Mouse (Mus musculus) G1E (cell line): ENCODE measurements around the gene Rapgef3. TPM values are rescaled to one million over a fixed set of nuclear protein-coding genes. Genes with fewer than 3 reads are reported as not detected.

Experiments used
- ATAC-seq: 2 replicates; pipeline ENCODE4 v1.8.0; 2016; ENCODE audit warnings: mild to moderate bottlenecking; ENCODE audit not compliant: insufficient number of reproducible peaks, poor library complexity, low FRiP score, severe bottlenecking; ENCODE audit errors: extremely low read depth
- DNase-seq: peaks from one replicate; pipeline ENCODE4 v3.0.0; 2012; ENCODE audit warnings: low spot score
- H3K27me3 ChIP-seq: 2 replicates; pipeline ENCODE4 v1.6.1; 2012; ENCODE audit warnings: mild to moderate bottlenecking, low read length, inconsistent platforms; ENCODE audit not compliant: insufficient read depth
- H3K36me3 ChIP-seq: replicated peaks from 2 replicates; pipeline ENCODE3; 2012; ENCODE audit warnings: mild to moderate bottlenecking, inconsistent platforms
- H3K4me1 ChIP-seq: 2 replicates; pipeline ENCODE4 v1.6.1; 2012; ENCODE audit warnings: low read depth, low read length, inconsistent platforms, mixed read lengths; ENCODE audit not compliant: insufficient read depth
- H3K4me3 ChIP-seq: 2 replicates; pipeline ENCODE4 v1.5.1; 2012; ENCODE audit warnings: low read depth, mild to moderate bottlenecking, inconsistent platforms, low read length, moderate library complexity, mixed read lengths
- H3K9me3 ChIP-seq: replicated peaks from 2 replicates; pipeline ENCODE4 v1.6.1; 2012; ENCODE audit warnings: inconsistent platforms
- CTCF ChIP-seq: IDR thresholded peaks from 2 replicates; pipeline ENCODE4 v1.5.1; 2012; ENCODE audit warnings: low read depth, low read length, inconsistent platforms, mixed read lengths
- GATA1 ChIP-seq: IDR thresholded peaks from 2 replicates; pipeline ENCODE4 v1.6.1; 2012; ENCODE audit warnings: borderline replicate concordance, low read length, inconsistent platforms, mixed read lengths
- GATA2 ChIP-seq: IDR thresholded peaks from 2 replicates; pipeline ENCODE4 v1.6.1; 2012; ENCODE audit warnings: low read depth, low read length, inconsistent platforms, borderline replicate concordance
- POLR2AphosphoS5 ChIP-seq: IDR thresholded peaks from 2 replicates; pipeline ENCODE4 v1.6.1; 2012; ENCODE audit warnings: low read depth, low read length, inconsistent platforms; ENCODE audit not compliant: insufficient replicate concordance
- TAL1 ChIP-seq: conservative IDR thresholded peaks from 2 replicates; pipeline ENCODE4 v1.6.1; 2012; ENCODE audit warnings: low read depth, low read length, inconsistent platforms, mixed read lengths
- polyA plus RNA-seq: library from polyadenylated mRNA; stranded (reverse); fragments of >175 nt; gene quantifications from 2 replicates; pipeline ENCODE4 v1.2.3, GENCODE M21; 2012
- total RNA-seq, 2 experiments: library from RNA; stranded (forward) in 1 of 2; stranded (reverse) in 1 of 2; fragments of 200-1000 nt in 1 of 2; fragments of >200 nt in 1 of 2; fragmentation: Nextera tagmentation in 1 of 2; gene quantifications; 2 replicates each; pipeline ENCODE4 v1.2.3; 2014 to 2017

Gene Rapgef3
- total and polyA plus RNA-seq, 3 experiments: 0.05 to 0.23 TPM; not detected in 1

GRCm38 (mm10) chr15:97764532-97764931 lies 3.2 kb downstream of the Rapgef3 start:
- no peak for ATAC-seq
- Histone ChIP-seq H3K4me3 (no peak overlapping the region), H3K36me3 (no peaks in the 10 kb centered on the region), H3K9me3 (no peaks in the 10 kb centered on the region), H3K4me1 (peaks cover 11% of the 10 kb centered on the region), H3K27me3 (peaks cover 85% of the 10 kb centered on the region)
- no peak for TF ChIP-seq CTCF
- no peak for TF ChIP-seq GATA2
- TF ChIP-seq POLR2AphosphoS5: no peak
- TF ChIP-seq GATA1: no peak
- no peak for TF ChIP-seq TAL1
- no peak for DNase-seq

GRCm38 (mm10) chr15:97763256-97764049 lies 4.3 kb downstream of the Rapgef3 start:
- H3K9me3 ChIP-seq: no peaks in the 10 kb centered on the region
- H3K36me3 ChIP-seq: no peaks in the 10 kb centered on the region
- DNase-seq (no peak), ATAC-seq (no peak)
- TF ChIP-seq POLR2AphosphoS5: no peak
- no peak for TF ChIP-seq GATA2
- peaks cover 11% of the 10 kb centered on the region for H3K4me1 ChIP-seq
- H3K4me3 ChIP-seq: no peak overlapping the region
- H3K27me3 ChIP-seq: peaks cover 84% of the 10 kb centered on the region

GRCm38 (mm10) chr15:97762733-97763132 lies 5.0 kb downstream of the Rapgef3 start:
- Histone ChIP-seq H3K4me3 (no peak overlapping the region), H3K4me1 (peaks cover 6% of the 10 kb centered on the region), H3K9me3 (no peaks in the 10 kb centered on the region), H3K36me3 (no peaks in the 10 kb centered on the region), H3K27me3 (peaks cover 84% of the 10 kb centered on the region)
- DNase-seq: no peak
- TF ChIP-seq GATA1: no peak
- TF ChIP-seq CTCF: no peak
- TF ChIP-seq GATA2: no peak
- TF ChIP-seq TAL1: no peak
- no peak for TF ChIP-seq POLR2AphosphoS5
- ATAC-seq: no peak

- H3K9me3 ChIP-seq: no peaks in the 10 kb centered on the region
- H3K36me3 ChIP-seq: no peaks in the 10 kb centered on the region
- no peak for DNase-seq
- no peaks in the 10 kb centered on the region; the same call in 1 of the 2 replicates for H3K4me1 ChIP-seq
- H3K4me3 ChIP-seq: no peak overlapping the region
- H3K27me3 ChIP-seq: peaks cover 82% of the 10 kb centered on the region
- no peak for TF ChIP-seq POLR2AphosphoS5
- TF ChIP-seq TAL1: no peak
- TF ChIP-seq CTCF: no peak
- no peak for TF ChIP-seq GATA1
- TF ChIP-seq GATA2: no peak
- no peak for ATAC-seq
These were observed 6.3 kb downstream of the Rapgef3 start for GRCm38 (mm10) chr15:97761438-97761837.

- no peaks in the 10 kb centered on the region; the same call in 1 of the 2 replicates for H3K4me1 ChIP-seq
These were observed 6.8 kb downstream of the Rapgef3 start for GRCm38 (mm10) chr15:97760952-97761351.

GRCm38 (mm10) chr15:97760006-97760405 lies 7.8 kb downstream of the Rapgef3 start:
- Histone ChIP-seq H3K36me3 (no peaks in the 10 kb centered on the region), H3K27me3 (peaks cover 75% of the 10 kb centered on the region), H3K4me3 (no peak overlapping the region), H3K9me3 (no peaks in the 10 kb centered on the region), H3K4me1 (no peaks in the 10 kb centered on the region; the same call in 1 of the 2 replicates)
- DNase-seq (no peak), ATAC-seq (no peak)
- no peak for TF ChIP-seq TAL1
- no peak for TF ChIP-seq CTCF
- TF ChIP-seq GATA2: no peak
- TF ChIP-seq GATA1: no peak
- TF ChIP-seq POLR2AphosphoS5: no peak

More at GRCm38 (mm10) chr15:97760952-97761351, 6.8 kb downstream of the Rapgef3 start:
- no peak for TF ChIP-seq TAL1
- TF ChIP-seq GATA2: no peak
- no peak for TF ChIP-seq CTCF
- TF ChIP-seq POLR2AphosphoS5: no peak
- H3K4me3 ChIP-seq: no peak overlapping the region
- no peaks in the 10 kb centered on the region for H3K9me3 ChIP-seq
- DNase-seq (no peak), ATAC-seq (no peak)
- peaks cover 80% of the 10 kb centered on the region for H3K27me3 ChIP-seq
- no peaks in the 10 kb centered on the region for H3K36me3 ChIP-seq
